Comparison of ENCODE assay signal across 7 mouse cellular contexts in genomic region chr4:108976458-108977071, GRCm38 (mm10). TPM values are rescaled to one million over a fixed set of nuclear protein-coding genes. Genes with fewer than 3 reads are reported as not detected.
DNase-seq lines count a peak whose midpoint lies in the region; TF ChIP-seq lines count a peak whose summit lies in the region.

No protein-coding gene starts in this region.

- no peaks in the 10 kb centered on the region for H3K79me2 ChIP-seq in liver, adult 2 months (ENCODE audit: control insufficient read depth, insufficient read depth, low read length)

- no peak for TF ChIP-seq POLR2A in thymus, adult 2 months (IDR thresholded peaks at IDR 0.05; ENCODE audit: control insufficient read depth, extremely low read depth, insufficient read depth, low read length, poor library complexity)
- no peak for TF ChIP-seq POLR2A in liver, adult 2 months (IDR thresholded peaks at IDR 0.05; ENCODE audit: extremely low read depth, insufficient read depth, low read length)

- no peaks in the 10 kb centered on the region for H3K27me3 ChIP-seq in thymus, adult 2 months (ENCODE audit: control insufficient read depth, insufficient read depth, low read length)
- H3K27me3 ChIP-seq in liver, adult 2 months (ENCODE audit: control insufficient read depth, insufficient read depth, low read length): no peaks in the 10 kb centered on the region

- H3K27ac ChIP-seq in thymus, adult 2 months (ENCODE audit: control insufficient read depth, insufficient read depth, low read length): no peak overlapping the region
- no peak overlapping the region for H3K27ac ChIP-seq in liver, adult 2 months (replicated peaks; ENCODE audit: insufficient read depth, low read depth, low read length)

- 64% methylated on average over 6 of the region's 6 CpGs for WGBS in thymus, adult 2 months
- WGBS in liver, adult 2 months: 53% methylated on average over 6 of the region's 6 CpGs

- peak; percentile 26 for DNase-seq in thymus, postnatal 0 days (ENCODE audit: low spot score)
- DNase-seq in thymus, adult 2 months: no peak
- DNase-seq in adrenal gland, adult 8-10 months: peak; percentile 30
- peak; percentile 38 for DNase-seq in embryo, embryonic 11.5 days (ENCODE audit: low read depth, low spot score)
- DNase-seq in kidney, adult 8-10 months: peak; percentile 32 to 54
- DNase-seq in liver, adult 2 months (ENCODE audit: extremely low read depth, low read depth, low spot score): peak; percentile 42
- DNase-seq in ovary, postnatal 36 days (ENCODE audit: low spot score): peak; percentile 14

- no peak overlapping the region for H3K4me3 ChIP-seq in thymus, adult 2 months (ENCODE audit: control insufficient read depth, insufficient read depth, low read length)
- no peak overlapping the region for H3K4me3 ChIP-seq in liver, adult 2 months (ENCODE audit: insufficient read depth, low read depth, low read length)

- H3K36me3 ChIP-seq in thymus, adult 2 months (ENCODE audit: control insufficient read depth, insufficient read depth, low read length): no peaks in the 10 kb centered on the region
- no peaks in the 10 kb centered on the region for H3K36me3 ChIP-seq in liver, adult 2 months (ENCODE audit: control insufficient read depth, insufficient read depth, low read length)

- no peak overlapping the region for H3K9ac ChIP-seq in liver, adult 2 months (ENCODE audit: low read depth, low read length)

- no peak for TF ChIP-seq CTCF in thymus, adult 2 months (IDR thresholded peaks at IDR 0.05; ENCODE audit: borderline replicate concordance, control insufficient read depth, extremely low read depth, insufficient read depth, low read length, poor library complexity)
- peak; percentile 36; the same call in 1 of the 2 replicates for TF ChIP-seq CTCF in liver, adult 2 months (IDR thresholded peaks at IDR 0.05; ENCODE audit: low read depth, low read length)

- H3K4me1 ChIP-seq in thymus, adult 2 months (replicated peaks; ENCODE audit: control insufficient read depth, insufficient read depth, low read length): no peaks in the 10 kb centered on the region
- H3K4me1 ChIP-seq in liver, adult 2 months (ENCODE audit: control insufficient read depth, insufficient read depth, low read length): no peaks in the 10 kb centered on the region

RNA-seq across cellular contexts. Expression of gene Nrd1, which starts 23.9 kb away (rescaled TPM):
- 42.1 and 52.5 TPM in 2 replicates for polyA plus RNA-seq in thymus, postnatal 0 days (2015; fragmentation: Nextera tagmentation; extraction: Ambion mirVana)
- polyA plus RNA-seq in thymus, adult 2 months (2012; rRNA removed): 46.0 and 57.3 TPM in 2 replicates
- 100 to 1,000 TPM; 109 to 148 (median 123) TPM for total RNA-seq in adrenal gland, adult 8-10 months (2022)
- 56.6 and 61.5 TPM in 2 replicates for total RNA-seq in liver, adult 2 months (2014; rRNA removed)
- 13.3 and 14.5 TPM in 2 replicates for polyA plus RNA-seq in liver, adult 2 months (2012; rRNA removed)
